ENCODE assay signal across 8 mouse cellular contexts in the genomic region with DNA sequence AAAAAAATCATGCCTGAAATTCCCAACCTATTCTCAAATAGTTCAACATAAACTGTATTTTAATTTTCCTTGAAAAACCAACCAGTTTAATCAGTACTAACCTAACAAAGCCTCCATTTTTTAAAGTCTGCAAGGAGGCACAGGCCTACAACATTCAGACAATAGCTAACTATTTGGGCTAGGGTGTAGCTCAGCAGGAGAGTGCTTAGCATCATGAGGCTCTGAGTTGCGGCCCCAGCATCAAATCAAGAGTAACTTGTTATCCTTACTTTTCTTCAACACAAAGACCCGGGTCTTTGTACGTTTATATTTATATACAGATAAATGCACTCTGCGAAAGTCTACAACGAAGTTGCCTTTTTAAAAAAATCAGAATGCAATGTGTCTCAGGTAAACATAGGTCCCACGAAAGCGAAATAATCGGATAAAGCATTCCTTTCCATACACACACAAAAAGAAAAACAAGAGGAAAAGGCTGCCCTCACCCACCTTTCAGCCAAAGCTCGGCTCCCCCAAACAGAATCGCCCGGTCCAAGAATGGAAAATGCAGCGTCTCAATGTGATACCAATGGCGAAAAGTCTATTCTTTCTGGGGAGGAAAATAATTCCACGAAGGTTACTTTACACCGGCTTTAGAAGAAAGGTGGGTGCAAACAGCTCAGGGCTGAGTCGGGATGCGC. TPM values are rescaled to one million over a fixed set of nuclear protein-coding genes. Genes with fewer than 3 reads are reported as not detected.
DNase-seq lines count a peak whose midpoint lies in the region; ATAC-seq and TF ChIP-seq lines count a peak whose summit lies in the region.

No protein-coding gene starts in this region.

- peak; percentile 28 for DNase-seq in hindbrain, embryonic 10.5 days (ENCODE audit: low spot score)
- peak; percentile 12 for DNase-seq in midbrain, embryonic 10.5 days (ENCODE audit: low spot score)
- DNase-seq in urinary bladder, postnatal 10 days (ENCODE audit: low spot score), result no peak
- DNase-seq in spleen, postnatal 10 days (ENCODE audit: low spot score in 2 of 2), result no peak
- DNase-seq in ovary, adult 18-20 months (ENCODE audit: low spot score), result no peak

- H3K9me3 ChIP-seq in megakaryocyte, embryonic 14.5 days, result no peaks in the 10 kb centered on the region
- no peaks in the 10 kb centered on the region for H3K9me3 ChIP-seq in hindbrain, embryonic 10.5 days
- no peaks in the 10 kb centered on the region for H3K9me3 ChIP-seq in midbrain, embryonic 10.5 days (replicated peaks)

- H3K4me3 ChIP-seq in megakaryocyte, embryonic 14.5 days (replicated peaks), result peak overlapping the region; percentile 94
- peak overlapping the region; percentile 92 for H3K4me3 ChIP-seq in bone marrow, adult 2 months (replicated peaks; ENCODE audit: control insufficient read depth, low read depth, low read length)
- H3K4me3 ChIP-seq in hindbrain, embryonic 10.5 days, result peak overlapping the region; percentile 94
- peak overlapping the region; percentile 96 for H3K4me3 ChIP-seq in midbrain, embryonic 10.5 days

- no peaks in the 10 kb centered on the region for H3K27me3 ChIP-seq in megakaryocyte, embryonic 14.5 days (replicated peaks)
- no peaks in the 10 kb centered on the region for H3K27me3 ChIP-seq in hindbrain, embryonic 10.5 days (ENCODE audit: insufficient read depth, poor library complexity, severe bottlenecking)
- H3K27me3 ChIP-seq in midbrain, embryonic 10.5 days (ENCODE audit: low read depth, poor library complexity, severe bottlenecking), result no peaks in the 10 kb centered on the region

- TF ChIP-seq POLR2A in bone marrow, adult 2 months (IDR thresholded peaks at IDR 0.05; ENCODE audit: borderline replicate concordance, control insufficient read depth, low read depth, low read length), result no peak

- WGBS in bone marrow, adult 2 months, result under 1% methylated on average over 17 of the region's 17 CpGs
- under 1% methylated on average over 17 of the region's 17 CpGs for whole genome bisulfite sequencing in hindbrain, embryonic 10.5 days
- WGBS in midbrain, embryonic 10.5 days, result under 1% methylated on average over 17 of the region's 17 CpGs

- no peak for TF ChIP-seq CTCF in bone marrow, adult 2 months (IDR thresholded peaks at IDR 0.05; ENCODE audit: control insufficient read depth, insufficient read depth, low read length)

- no peak for ATAC-seq in megakaryocyte, adult 5-6 weeks (ENCODE audit: poor library complexity, severe bottlenecking)

- peak overlapping the region; percentile 70 for H3K27ac ChIP-seq in bone marrow, adult 2 months (ENCODE audit: control insufficient read depth, insufficient read depth, low read depth, low read length, poor library complexity)
- H3K27ac ChIP-seq in hindbrain, embryonic 10.5 days, result peak overlapping the region; percentile 99
- H3K27ac ChIP-seq in midbrain, embryonic 10.5 days (replicated peaks), result peak overlapping the region; percentile 99

- H3K36me3 ChIP-seq in megakaryocyte, embryonic 14.5 days (replicated peaks; ENCODE audit: low read length), result peaks cover 30% of the 10 kb centered on the region
- H3K36me3 ChIP-seq in hindbrain, embryonic 10.5 days, result peaks cover 39% of the 10 kb centered on the region
- H3K36me3 ChIP-seq in midbrain, embryonic 10.5 days, result peaks cover 40% of the 10 kb centered on the region

- peaks cover 40% of the 10 kb centered on the region for H3K4me1 ChIP-seq in megakaryocyte, embryonic 14.5 days
- H3K4me1 ChIP-seq in bone marrow, adult 2 months (ENCODE audit: control insufficient read depth, insufficient read depth, low read length), result no peaks in the 10 kb centered on the region; the same call in 1 of the 2 replicates
- H3K4me1 ChIP-seq in hindbrain, embryonic 10.5 days (replicated peaks), result peaks cover 35% of the 10 kb centered on the region
- peaks cover 27% of the 10 kb centered on the region for H3K4me1 ChIP-seq in midbrain, embryonic 10.5 days

RNA-seq across cellular contexts. Expression of a gene that starts 0.5 kb away (rescaled TPM):
- polyA plus RNA-seq in megakaryocyte, embryonic 14.5 days (2012; ENCODE audit: insufficient read depth, low replicate concordance), result 0.26 and 0.56 TPM in 2 replicates
- total RNA-seq in megakaryocyte, adult 5-6 weeks (2015), result 20.8 and 24.3 TPM in 2 replicates
- total RNA-seq in megakaryocyte, adult 5-6 weeks (2017), result 21.0 and 22.8 TPM in 2 replicates
- 3.0 and 9.8 TPM in 2 replicates for polyA plus RNA-seq in bone marrow, adult 2 months (2011; ENCODE audit: insufficient read depth, insufficient read length, low replicate concordance, missing spikeins)
- 99.3 and 123 TPM in 2 replicates for polyA plus RNA-seq in hindbrain, embryonic 10.5 days (2016; fragmentation: Nextera tagmentation; extraction: Ambion mirVana)
- polyA plus RNA-seq in midbrain, embryonic 10.5 days (2016; fragmentation: Nextera tagmentation; extraction: Ambion mirVana), result 117 and 139 TPM in 2 replicates

RNA-seq across cellular contexts. Expression of a gene that starts 28.1 kb away (rescaled TPM):
- 0.37 and 1.2 TPM in 2 replicates for polyA plus RNA-seq in megakaryocyte, embryonic 14.5 days (2012; ENCODE audit: insufficient read depth, low replicate concordance)
- total RNA-seq in megakaryocyte, adult 5-6 weeks (2015), result 18.6 and 22.3 TPM in 2 replicates
- 20.8 and 23.6 TPM in 2 replicates for total RNA-seq in megakaryocyte, adult 5-6 weeks (2017)
- polyA plus RNA-seq in bone marrow, adult 2 months (2011; ENCODE audit: insufficient read depth, insufficient read length, low replicate concordance, missing spikeins), result 4.6 and 11.2 TPM in 2 replicates
- 24.0 and 26.1 TPM in 2 replicates for polyA plus RNA-seq in hindbrain, embryonic 10.5 days (2016; fragmentation: Nextera tagmentation; extraction: Ambion mirVana)
- polyA plus RNA-seq in midbrain, embryonic 10.5 days (2016; fragmentation: Nextera tagmentation; extraction: Ambion mirVana), result 27.3 and 31.3 TPM in 2 replicates

Comparison
In these comparisons a context has a peak if more than half of its experiments do, and no peak if none do; other contexts are left out.
1. DNase-seq: peak in hindbrain, embryonic 10.5 days (single experiment) and midbrain, embryonic 10.5 days (single experiment); none in urinary bladder, postnatal 10 days (single experiment), spleen, postnatal 10 days (0 of 2) and ovary, adult 18-20 months (single experiment).
2. Peak in every context shown above with its lines, with median percentiles within 50 percentile points of each other: H3K4me3 ChIP-seq and H3K27ac ChIP-seq.